Mouse (Mus musculus) embryonic facial prominence, embryonic 10.5 days (tissue): Measurements from ENCODE around the gene Dyrk1a. TPM values are rescaled to one million over a fixed set of nuclear protein-coding genes. Genes with fewer than 3 reads are reported as not detected.
A peak's percentile ranks its signal among the peaks of the same experiment; 100 is the strongest.

ENCODE experiments used
- DNase-seq: peaks from one replicate; pipeline ENCODE4 v3.0.0-alpha.2; 2017; ENCODE audit warnings: low spot score
- H3K27ac ChIP-seq: fragments of 300-500 bp; sonication (generic); replicated peaks from 2 replicates; pipeline ENCODE4 v1.5.1; 2016; ENCODE audit warnings: mild to moderate bottlenecking
- H3K27me3 ChIP-seq: fragments of 300-500 bp; sonication (generic); replicated peaks from 2 replicates; pipeline ENCODE4 v1.6.1; 2016; ENCODE audit warnings: low read depth, mild to moderate bottlenecking; ENCODE audit not compliant: poor library complexity, severe bottlenecking
- H3K36me3 ChIP-seq: fragments of 300-500 bp; sonication (generic); replicated peaks from 2 replicates; pipeline ENCODE4 v1.6.1; 2016; ENCODE audit warnings: mild to moderate bottlenecking, moderate library complexity
- H3K4me1 ChIP-seq: fragments of 300-500 bp; sonication (generic); 2 replicates; pipeline ENCODE4 v1.6.1; 2016
- H3K4me3 ChIP-seq: fragments of 300-500 bp; sonication (generic); 2 replicates; pipeline ENCODE4 v1.5.1; 2016; ENCODE audit warnings: mild to moderate bottlenecking, moderate library complexity
- H3K9me3 ChIP-seq: fragments of 300-500 bp; sonication (generic); 2 replicates; pipeline ENCODE4 v1.6.1; 2016; ENCODE audit warnings: mild to moderate bottlenecking
- whole genome bisulfite sequencing: fragments of 180-500 bp; shearing (Covaris S2); methylation state at CpG from one replicate; pipeline ENCODE4 v1.1.7; 2016; 5-methylcytosine and 5-hydroxymethylcytosine counted together
- polyA plus RNA-seq: library from polyadenylated mRNA; unstranded; fragments of >200 nt; fragmentation: Nextera tagmentation; extraction: Ambion mirVana; gene quantifications from 2 replicates; pipeline ENCODE4 v1.2.1, GENCODE M21; 2016

Gene Dyrk1a
- polyA plus RNA-seq, 1 experiment from 2014 or later: 10.0 TPM

GRCm38 (mm10) chr16:94566834-94567585 is 2.8 kb upstream of the Dyrk1a start:
- H3K9me3 ChIP-seq: no peaks in the 10 kb centered on the region
- peaks cover 20% of the 10 kb centered on the region for H3K4me1 ChIP-seq
- DNase-seq: no peak
- no peaks in the 10 kb centered on the region for H3K36me3 ChIP-seq
- H3K27me3 ChIP-seq: no peaks in the 10 kb centered on the region
- 83% methylated on average over 11 of the region's 11 CpGs for WGBS
- no peak overlapping the region for H3K4me3 ChIP-seq
- H3K27ac ChIP-seq: no peak overlapping the region

- Histone ChIP-seq H3K36me3 (no peaks in the 10 kb centered on the region), H3K9me3 (no peaks in the 10 kb centered on the region), H3K4me1 (peaks cover 27% of the 10 kb centered on the region), H3K27ac (no peak overlapping the region), H3K27me3 (no peaks in the 10 kb centered on the region), H3K4me3 (no peak overlapping the region)
- 75% methylated on average over 5 of the region's 5 CpGs for WGBS
- no peak for DNase-seq
These were observed 2.1 kb upstream of the Dyrk1a start for GRCm38 (mm10) chr16:94567751-94568150.

GRCm38 (mm10) chr16:94568335-94569228 is 1.2 kb upstream of the Dyrk1a start:
- Histone ChIP-seq H3K27ac (peak overlapping the region; percentile 99), H3K4me1 (peaks cover 34% of the 10 kb centered on the region), H3K4me3 (peak overlapping the region; percentile 98), H3K9me3 (no peaks in the 10 kb centered on the region), H3K36me3 (no peaks in the 10 kb centered on the region), H3K27me3 (no peaks in the 10 kb centered on the region)
- DNase-seq: no peak
- 4% methylated on average over 51 of the region's 53 CpGs for WGBS

- H3K27ac ChIP-seq: peak overlapping the region; percentile 99
- 2% methylated on average over 87 of the region's 88 CpGs for WGBS
- no peaks in the 10 kb centered on the region for H3K36me3 ChIP-seq
- no peaks in the 10 kb centered on the region for H3K9me3 ChIP-seq
- DNase-seq: peak; percentile 73
- no peaks in the 10 kb centered on the region for H3K27me3 ChIP-seq
- peak overlapping the region; percentile 98 for H3K4me3 ChIP-seq
- peaks cover 48% of the 10 kb centered on the region for H3K4me1 ChIP-seq
These were observed 691 bp downstream of the Dyrk1a start for GRCm38 (mm10) chr16:94570361-94571041.

GRCm38 (mm10) chr16:94571111-94571993 is 1.5 kb downstream of the Dyrk1a start:
- H3K36me3 ChIP-seq: no peaks in the 10 kb centered on the region
- no peaks in the 10 kb centered on the region for H3K9me3 ChIP-seq
- no peaks in the 10 kb centered on the region for H3K27me3 ChIP-seq
- DNase-seq: no peak
- peaks cover 54% of the 10 kb centered on the region for H3K4me1 ChIP-seq
- H3K4me3 ChIP-seq: peak overlapping the region; percentile 98
- 33% methylated on average over 10 of the region's 10 CpGs for WGBS
- H3K27ac ChIP-seq: peak overlapping the region; percentile 99

- H3K27ac ChIP-seq: no peak overlapping the region
- peaks cover 59% of the 10 kb centered on the region for H3K4me1 ChIP-seq
- 59% methylated on average over 2 of the region's 2 CpGs for WGBS
- no peak for DNase-seq
- no peaks in the 10 kb centered on the region for H3K9me3 ChIP-seq
- H3K36me3 ChIP-seq: no peaks in the 10 kb centered on the region
- H3K4me3 ChIP-seq: peak overlapping the region; percentile 98; the same call in 1 of the 2 replicates
- no peaks in the 10 kb centered on the region for H3K27me3 ChIP-seq
These were observed 2.6 kb downstream of the Dyrk1a start for GRCm38 (mm10) chr16:94572422-94572821.

- Histone ChIP-seq H3K27me3 (no peaks in the 10 kb centered on the region), H3K4me1 (peaks cover 56% of the 10 kb centered on the region), H3K9me3 (no peaks in the 10 kb centered on the region), H3K27ac (no peak overlapping the region), H3K36me3 (no peaks in the 10 kb centered on the region), H3K4me3 (no peak overlapping the region)
- WGBS: 86% methylated on average over 3 of the region's 3 CpGs
- no peak for DNase-seq
These were observed 4.4 kb downstream of the Dyrk1a start for GRCm38 (mm10) chr16:94574025-94574717.

- Histone ChIP-seq H3K4me1 (peaks cover 59% of the 10 kb centered on the region), H3K4me3 (no peak overlapping the region), H3K27me3 (no peaks in the 10 kb centered on the region), H3K36me3 (no peaks in the 10 kb centered on the region; the same call in 1 of the 2 replicates), H3K27ac (no peak overlapping the region), H3K9me3 (no peaks in the 10 kb centered on the region)
- DNase-seq: no peak
These were observed 4.9 kb downstream of the Dyrk1a start for GRCm38 (mm10) chr16:94574718-94575094.

GRCm38 (mm10) chr16:94575757-94576156 is 5.9 kb downstream of the Dyrk1a start:
- Histone ChIP-seq H3K27me3 (no peaks in the 10 kb centered on the region), H3K9me3 (no peaks in the 10 kb centered on the region), H3K4me3 (no peak overlapping the region), H3K36me3 (no peaks in the 10 kb centered on the region; the same call in 1 of the 2 replicates), H3K27ac (no peak overlapping the region), H3K4me1 (peaks cover 67% of the 10 kb centered on the region)
- 73% methylated on average over 5 of the region's 5 CpGs for WGBS
- no peak for DNase-seq

- no peak for DNase-seq
- Histone ChIP-seq H3K27me3 (no peaks in the 10 kb centered on the region), H3K9me3 (no peaks in the 10 kb centered on the region), H3K4me3 (no peak overlapping the region), H3K27ac (no peak overlapping the region), H3K36me3 (no peaks in the 10 kb centered on the region; the same call in 1 of the 2 replicates), H3K4me1 (peaks cover 43% of the 10 kb centered on the region)
- 93% methylated on average over 4 of the region's 4 CpGs for WGBS
These were observed 9.5 kb downstream of the Dyrk1a start for GRCm38 (mm10) chr16:94579348-94579747.

GRCm38 (mm10) chr16:94580844-94581405 is 11.1 kb downstream of the Dyrk1a start:
- 45% methylated on average over 7 of the region's 7 CpGs for WGBS
- no peak overlapping the region for H3K27ac ChIP-seq
- DNase-seq: no peak

More at GRCm38 (mm10) chr16:94580844-94581405, 11.1 kb downstream of the Dyrk1a start:
- no peak overlapping the region for H3K4me3 ChIP-seq
- H3K36me3 ChIP-seq: no peaks in the 10 kb centered on the region; the same call in 1 of the 2 replicates
- no peaks in the 10 kb centered on the region for H3K27me3 ChIP-seq
- H3K9me3 ChIP-seq: no peaks in the 10 kb centered on the region
- peaks cover 38% of the 10 kb centered on the region for H3K4me1 ChIP-seq
